Mouse (Mus musculus): ENCODE measurements at regions not wholly inside any gene's neighbourhood (a gene's known extent, or its start where the extent isn't known, plus 50 kb on each side); places are given as distances from the start of the nearest gene placed in this dataset.

DNA sequence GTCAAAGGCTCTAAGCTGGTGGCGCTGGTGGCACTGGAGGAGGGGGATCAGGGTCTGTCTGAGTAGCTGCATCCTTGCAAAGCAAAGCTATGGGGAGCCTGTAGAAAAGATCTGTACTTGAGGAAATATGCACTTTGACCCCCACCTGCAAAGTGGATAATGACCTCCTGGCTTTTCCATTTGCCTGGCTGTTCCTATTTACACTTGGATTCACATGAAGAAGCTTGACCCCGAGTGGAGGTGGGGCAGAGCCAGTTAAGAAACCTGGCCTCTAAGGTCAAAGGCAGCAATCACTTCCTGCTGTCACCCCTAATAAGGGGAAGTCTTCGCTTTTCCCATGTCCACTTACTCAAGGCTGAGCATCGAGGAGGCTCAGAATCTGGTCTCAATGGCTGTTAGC lies 145.7 kb upstream of the Fam19a5 start:
- TF ChIP-seq CTCF (IDR thresholded peaks at IDR 0.05; ENCODE audit: low read depth) (no peak), EP300 (IDR thresholded peaks at IDR 0.05; ENCODE audit: low read depth) (no peak)

Measured in heart, postnatal 0 days (tissue).